Comparison of ENCODE assay signal across 29 mouse cellular contexts in genomic region chr11:58849731-58850130, GRCm38 (mm10). TPM values are rescaled to one million over a fixed set of nuclear protein-coding genes. Genes with fewer than 3 reads are reported as not detected.
DNase-seq lines count a peak whose midpoint lies in the region; ATAC-seq lines count a peak whose summit lies in the region.
"Had no signal": no experiment of that assay in that cellular context is flagged by ENCODE, and none has a peak within 500 bp of the region (broad histone marks: within the 10 kb centered on the region; RNA-seq: fewer than 3 reads in every experiment).

No protein-coding gene starts in this region.

- peaks cover 9% of the 10 kb centered on the region for H3K4me1 ChIP-seq in heart, embryonic 10.5 days
- H3K4me1 ChIP-seq in intestine, embryonic 15.5 days (replicated peaks) = peaks cover 4% of the 10 kb centered on the region

- H3K4me3 ChIP-seq in heart, embryonic 10.5 days = no peak overlapping the region
- no peak overlapping the region for H3K4me3 ChIP-seq in intestine, embryonic 15.5 days (replicated peaks)
- H3K4me3 ChIP-seq: embryonic facial prominence, embryonic 10.5 days; embryonic facial prominence, embryonic 12.5 days; forebrain, embryonic 13.5 days; forebrain, embryonic 15.5 days had no signal

- H3K9ac ChIP-seq in intestine, embryonic 15.5 days = no peak overlapping the region
- H3K9ac ChIP-seq: embryonic facial prominence, embryonic 12.5 days; forebrain, embryonic 13.5 days; forebrain, embryonic 15.5 days; forebrain, postnatal 0 days had no signal

- H3K9me3 ChIP-seq in heart, embryonic 10.5 days = no peaks in the 10 kb centered on the region
- no peaks in the 10 kb centered on the region for H3K9me3 ChIP-seq in intestine, embryonic 15.5 days
- H3K9me3 ChIP-seq: embryonic facial prominence, embryonic 10.5 days; embryonic facial prominence, embryonic 12.5 days; forebrain, embryonic 15.5 days had no signal

- 63% methylated on average over 2 of the region's 2 CpGs for WGBS in heart, embryonic 10.5 days
- WGBS in intestine, embryonic 15.5 days = 63% methylated on average over 2 of the region's 2 CpGs

- no peak overlapping the region for H3K27ac ChIP-seq in heart, embryonic 10.5 days
- H3K27ac ChIP-seq in intestine, embryonic 15.5 days = no peak overlapping the region
- H3K27ac ChIP-seq: embryonic facial prominence, embryonic 10.5 days; embryonic facial prominence, embryonic 12.5 days; forebrain, embryonic 13.5 days; forebrain, embryonic 15.5 days had no signal

- intact Hi-C loops in heart, postnatal 36 days (cut with DNase I) = loop anchor here (5.0 kb wide), 1 partner anchor 128 kb away; the partner anchor contains the start of gene Trim11

- peaks cover 49% of the 10 kb centered on the region for H3K36me3 ChIP-seq in heart, embryonic 10.5 days
- H3K36me3 ChIP-seq in intestine, embryonic 15.5 days = 0 out of 2 replicates have a peak, but pooled peaks cover 12% of the 10 kb centered on the region

- peak; percentile 38 for DNase-seq in heart, embryonic 10.5 days (ENCODE audit: low spot score)
- DNase-seq in heart, postnatal 36 days = no peak
- peak; percentile 22 for DNase-seq in lung, postnatal 10 days
- DNase-seq in lung, postnatal 36 days = no peak
- DNase-seq in NIH3T3 (ENCODE audit: low read depth) (peak; percentile 61), ZHBTc4 (ENCODE audit: low read depth, low spot score) (peak; percentile 6)
- no peak for DNase-seq in thymus, postnatal 4 days
- DNase-seq: adrenal gland, adult 2 months; adrenal gland, postnatal 10 days; adrenal gland, postnatal 25 days; cerebellum, adult 11 months; cerebellum, adult 18-20 months; cerebellum, adult 8-10 months; cerebellum, postnatal 10 days; cerebellum, postnatal 25 days; forebrain, postnatal 0 days had no signal

- H3K4me2 ChIP-seq in intestine, embryonic 15.5 days (replicated peaks) = no peak overlapping the region
- H3K4me2 ChIP-seq: embryonic facial prominence, embryonic 12.5 days; forebrain, embryonic 13.5 days; forebrain, embryonic 15.5 days had no signal

- no peaks in the 10 kb centered on the region for H3K27me3 ChIP-seq in heart, embryonic 10.5 days (ENCODE audit: insufficient read depth, poor library complexity, severe bottlenecking)
- H3K27me3 ChIP-seq in intestine, embryonic 15.5 days (replicated peaks) = no peaks in the 10 kb centered on the region
- H3K27me3 ChIP-seq: embryonic facial prominence, embryonic 12.5 days; forebrain, embryonic 15.5 days had no signal

- no peak for ATAC-seq in intestine, embryonic 15.5 days
- ATAC-seq: forebrain, embryonic 13.5 days; forebrain, embryonic 15.5 days; forebrain, postnatal 0 days had no signal

RNA-seq across cellular contexts. Expression of gene Gm12258, which starts 2.8 kb away (rescaled TPM):
- 4.4 and 7.4 TPM in 2 replicates for polyA plus RNA-seq in heart, embryonic 10.5 days (2016; fragmentation: Nextera tagmentation; extraction: Ambion mirVana)
- 1 to 10 TPM; 1.5 to 2.5 TPM for total RNA-seq in heart, postnatal 36 days (2021)
- 5.4 and 6.1 TPM in 2 replicates for polyA plus RNA-seq in intestine, embryonic 15.5 days (2015; fragmentation: Nextera tagmentation; extraction: Ambion mirVana)

RNA-seq across cellular contexts. Expression of gene Olfr311, which starts 10.7 kb away (rescaled TPM):
- polyA plus RNA-seq in heart, embryonic 10.5 days (2016; fragmentation: Nextera tagmentation; extraction: Ambion mirVana) = not detected in 2 replicates
- not detected for total RNA-seq in heart, postnatal 36 days (2021)
- not detected in 2 replicates for polyA plus RNA-seq in intestine, embryonic 15.5 days (2015; fragmentation: Nextera tagmentation; extraction: Ambion mirVana)
- total RNA-seq: adrenal gland, adult 2 months; adrenal gland, postnatal 10 days; adrenal gland, postnatal 25 days; adrenal gland, postnatal 4 days; ES-E14; forebrain, postnatal 0 days; MEL had no signal
- polyA plus RNA-seq: adrenal gland, adult 2 months; brain, embryonic 14.5 days; C2C12; embryonic facial prominence, embryonic 10.5 days; embryonic facial prominence, embryonic 12.5 days; forebrain, embryonic 11.5 days; forebrain, embryonic 13.5 days; forebrain, embryonic 15.5 days; forebrain, postnatal 0 days had no signal

RNA-seq across cellular contexts. Expression of gene 2810021J22Rik, which starts 17.3 kb away (rescaled TPM):
- 4.1 and 8.1 TPM in 2 replicates for polyA plus RNA-seq in heart, embryonic 10.5 days (2016; fragmentation: Nextera tagmentation; extraction: Ambion mirVana)
- 1 to 10 TPM; 1.6 to 2.0 TPM for total RNA-seq in heart, postnatal 36 days (2021)
- polyA plus RNA-seq in intestine, embryonic 15.5 days (2015; fragmentation: Nextera tagmentation; extraction: Ambion mirVana) = 6.1 and 7.3 TPM in 2 replicates

RNA-seq across cellular contexts. Expression of gene Olfr312, which starts 20.7 kb away (rescaled TPM):
- polyA plus RNA-seq in heart, embryonic 10.5 days (2016; fragmentation: Nextera tagmentation; extraction: Ambion mirVana) = 0.04 TPM in 1 of 2 replicates, not detected in the other
- not detected for total RNA-seq in heart, postnatal 36 days (2021)
- not detected in 2 replicates for polyA plus RNA-seq in intestine, embryonic 15.5 days (2015; fragmentation: Nextera tagmentation; extraction: Ambion mirVana)
- total RNA-seq: adrenal gland, adult 2 months; adrenal gland, postnatal 10 days; adrenal gland, postnatal 25 days; adrenal gland, postnatal 4 days; ES-E14; forebrain, postnatal 0 days; MEL had no signal
- polyA plus RNA-seq: adrenal gland, adult 2 months; brain, embryonic 14.5 days; C2C12; cortical plate, adult 2 months; embryonic facial prominence, embryonic 10.5 days; embryonic facial prominence, embryonic 12.5 days; embryonic facial prominence, embryonic 14.5 days; forebrain, embryonic 11.5 days; forebrain, embryonic 13.5 days; forebrain, embryonic 15.5 days; forebrain, postnatal 0 days had no signal

RNA-seq across cellular contexts. Expression of gene Olfr313, which starts 34.9 kb away (rescaled TPM):
- polyA plus RNA-seq in heart, embryonic 10.5 days (2016; fragmentation: Nextera tagmentation; extraction: Ambion mirVana) = not detected in 2 replicates
- total RNA-seq in heart, postnatal 36 days (2021) = not detected
- polyA plus RNA-seq in intestine, embryonic 15.5 days (2015; fragmentation: Nextera tagmentation; extraction: Ambion mirVana) = not detected in 2 replicates
- total RNA-seq: adrenal gland, adult 2 months; adrenal gland, postnatal 10 days; adrenal gland, postnatal 25 days; adrenal gland, postnatal 4 days; ES-E14; forebrain, postnatal 0 days; MEL had no signal
- polyA plus RNA-seq: adrenal gland, adult 2 months; brain, embryonic 14.5 days; C2C12; cortical plate, adult 2 months; embryonic facial prominence, embryonic 10.5 days; embryonic facial prominence, embryonic 12.5 days; forebrain, embryonic 13.5 days; forebrain, embryonic 15.5 days; forebrain, postnatal 0 days had no signal

Comparison
In these comparisons a context has a peak if more than half of its experiments do, and no peak if none do; other contexts are left out.
1. DNase-seq: peak in heart, embryonic 10.5 days (single experiment), lung, postnatal 10 days (single experiment), NIH3T3 (single experiment) and ZHBTc4 (single experiment); none in heart, postnatal 36 days (0 of 2), lung, postnatal 36 days (single experiment) and thymus, postnatal 4 days (single experiment).